Mouse (Mus musculus): ENCODE data around the gene Serpina10.
"Not testable (repeated sequence)": the region's sequence is repeated elsewhere in the genome, so short reads cannot be mapped to it uniquely, and the experiment has no call there.

Gene Serpina10

DNA sequence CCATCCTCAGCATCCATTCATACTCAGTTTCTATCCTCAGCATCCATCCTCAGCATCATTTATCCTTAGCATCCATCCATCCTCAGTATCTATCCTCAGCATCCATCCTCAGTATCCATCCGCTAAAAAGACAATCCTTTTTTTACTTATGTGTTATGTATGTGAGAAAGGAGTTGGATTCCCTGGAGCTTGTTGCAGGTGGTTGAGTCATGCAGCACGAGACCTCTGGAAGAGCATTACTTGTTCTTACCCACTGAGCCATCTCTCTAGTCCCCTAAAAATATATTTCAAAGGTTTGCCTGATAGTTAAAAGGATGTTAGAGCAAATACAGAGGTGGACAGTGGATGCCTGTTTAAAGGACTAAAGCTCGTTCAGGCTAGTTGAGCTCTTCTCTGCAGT lies 29.4 kb downstream of the Serpina10 start:
- no peak for DNase-seq

- DNase-seq: no peak
These were observed 30.9 kb downstream of the Serpina10 start for GRCm38 (mm10) chr12:103600364-103600763.

- no peak for DNase-seq
These were observed 32.8 kb downstream of the Serpina10 start for GRCm38 (mm10) chr12:103598411-103598810.

DNA sequence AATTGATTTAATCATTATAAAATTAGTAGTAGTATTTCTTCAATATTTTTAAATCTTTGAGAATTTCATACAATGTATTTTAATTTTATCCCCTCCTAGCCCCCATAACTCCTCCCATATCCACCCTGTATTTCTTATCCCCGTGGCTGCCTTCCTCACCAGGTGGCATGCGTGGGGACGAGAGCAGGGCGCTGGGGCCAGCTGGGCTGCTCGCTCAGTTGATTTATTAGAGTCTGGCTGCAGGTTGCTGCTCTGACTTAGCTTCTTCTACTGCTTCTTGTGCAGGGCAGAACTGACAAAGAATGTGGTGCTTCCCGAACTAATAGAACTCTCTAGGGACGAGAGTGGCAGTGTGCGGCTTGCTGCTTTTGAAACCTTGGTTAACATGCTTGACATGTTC lies 47.5 kb downstream of the Serpina10 start:
- no peak for DNase-seq

DNA sequence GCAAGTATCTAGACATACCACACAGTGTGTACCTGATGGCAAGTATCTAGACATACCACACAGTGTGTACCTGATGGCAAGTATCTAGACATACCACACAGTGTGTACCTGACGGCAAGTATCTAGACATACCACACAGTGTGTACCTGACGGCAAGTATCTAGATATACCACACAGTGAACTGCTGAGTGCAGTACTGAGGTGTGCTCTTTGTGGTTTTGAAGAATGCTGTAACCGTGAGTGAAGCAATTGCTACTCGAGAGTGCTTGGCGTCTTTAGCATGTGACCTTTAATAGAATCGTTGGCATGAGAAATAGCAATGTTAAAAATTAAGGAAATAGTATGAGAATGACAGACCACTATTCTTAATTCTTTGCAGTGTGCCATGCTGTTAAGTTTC lies 53.1 kb downstream of the Serpina10 start:
- DNase-seq: not testable (repeated sequence)

- no peak for DNase-seq
These were observed 61.6 kb downstream of the Serpina10 start for GRCm38 (mm10) chr12:103569690-103570089.

DNA sequence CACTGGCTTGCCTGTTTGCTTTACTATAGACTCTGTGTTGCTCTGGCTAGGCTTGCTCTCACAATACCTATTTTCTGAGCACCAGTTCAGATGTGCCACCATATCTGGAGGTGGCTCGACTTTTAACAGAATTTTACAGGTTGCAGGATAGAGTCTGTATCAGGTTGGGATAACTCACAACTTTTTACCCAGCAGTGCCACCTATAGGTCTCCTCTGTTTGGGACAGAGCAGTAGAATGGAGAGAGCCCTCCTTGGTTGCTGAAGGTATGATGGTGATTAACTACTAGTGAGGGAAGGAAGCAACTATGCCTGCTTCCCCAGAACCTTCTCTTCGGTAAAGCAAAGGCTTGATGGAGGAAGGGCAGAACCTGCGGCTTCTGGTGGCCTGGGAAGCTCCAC lies 64.1 kb downstream of the Serpina10 start:
- DNase-seq: no peak

- no peak for DNase-seq
These were observed 66.1 kb downstream of the Serpina10 start for GRCm38 (mm10) chr12:103565151-103565550.
